Mouse (Mus musculus) small intestine, adult 2 months (tissue): ENCODE results near the gene Ppm1m.

Source experiments
- CTCF ChIP-seq: fragments of 200-500 bp; IDR thresholded peaks from 2 replicates; pipeline ENCODE4 v1.5.1; 2012; ENCODE audit warnings: low read depth, mild to moderate bottlenecking, control low read depth, inconsistent platforms, low read length, moderate library complexity, mixed read lengths; ENCODE audit not compliant: insufficient replicate concordance, insufficient read length; ENCODE audit errors: extremely low read depth
- POLR2A ChIP-seq: fragments of 200-500 bp; IDR thresholded peaks from 2 replicates; pipeline ENCODE4 v1.6.1; 2012; ENCODE audit warnings: low read depth, mild to moderate bottlenecking, control low read depth, inconsistent platforms, low read length, moderate library complexity

GRCm38 (mm10) chr9:106241541-106242164 lies 42.1 kb upstream of the Ppm1m start:
- peak; percentile 9; the same call in 1 of the 2 replicates for TF ChIP-seq CTCF
- no peak for TF ChIP-seq POLR2A
